Mouse (Mus musculus) testis, postnatal 14 days (tissue): ENCODE measurements around the gene Ushbp1.
"Not testable (repeated sequence)": the region's sequence is repeated elsewhere in the genome, so short reads cannot be mapped to it uniquely, and the experiment has no call there.

Experiments
- DNase-seq: peaks from one replicate; pipeline ENCODE4 v3.0.0; 2021; ENCODE audit warnings: low spot score

Ushbp1 gene

GRCm38 (mm10) chr8:71370711-71371235, 24.8 kb downstream of the Ushbp1 start:
- DNase-seq = no peak

GRCm38 (mm10) chr8:71369040-71369718, 26.4 kb downstream of the Ushbp1 start:
- DNase-seq = no peak

DNA sequence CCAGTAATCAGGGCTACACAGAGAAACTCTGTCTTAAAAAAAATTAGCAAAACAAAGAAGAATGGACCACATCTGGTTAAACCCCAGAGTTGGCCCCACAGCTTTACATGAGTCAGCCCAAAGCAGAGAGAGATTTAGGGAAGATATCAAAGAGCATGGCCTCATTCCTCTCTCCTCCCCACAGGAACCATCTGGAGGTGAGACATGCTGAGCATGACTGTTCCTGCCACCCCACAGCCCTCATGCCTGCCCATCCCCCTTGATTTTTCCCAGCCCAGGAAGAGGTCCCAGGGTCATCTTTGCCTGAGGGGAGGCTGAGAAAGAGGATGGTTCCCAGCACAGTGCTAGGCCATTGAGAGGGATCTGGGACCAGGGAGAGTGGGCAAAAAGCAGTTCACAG, 27.2 kb downstream of the Ushbp1 start:
- no peak for DNase-seq

- DNase-seq = no peak
These were observed 27.9 kb downstream of the Ushbp1 start for GRCm38 (mm10) chr8:71367529-71368176.

DNA sequence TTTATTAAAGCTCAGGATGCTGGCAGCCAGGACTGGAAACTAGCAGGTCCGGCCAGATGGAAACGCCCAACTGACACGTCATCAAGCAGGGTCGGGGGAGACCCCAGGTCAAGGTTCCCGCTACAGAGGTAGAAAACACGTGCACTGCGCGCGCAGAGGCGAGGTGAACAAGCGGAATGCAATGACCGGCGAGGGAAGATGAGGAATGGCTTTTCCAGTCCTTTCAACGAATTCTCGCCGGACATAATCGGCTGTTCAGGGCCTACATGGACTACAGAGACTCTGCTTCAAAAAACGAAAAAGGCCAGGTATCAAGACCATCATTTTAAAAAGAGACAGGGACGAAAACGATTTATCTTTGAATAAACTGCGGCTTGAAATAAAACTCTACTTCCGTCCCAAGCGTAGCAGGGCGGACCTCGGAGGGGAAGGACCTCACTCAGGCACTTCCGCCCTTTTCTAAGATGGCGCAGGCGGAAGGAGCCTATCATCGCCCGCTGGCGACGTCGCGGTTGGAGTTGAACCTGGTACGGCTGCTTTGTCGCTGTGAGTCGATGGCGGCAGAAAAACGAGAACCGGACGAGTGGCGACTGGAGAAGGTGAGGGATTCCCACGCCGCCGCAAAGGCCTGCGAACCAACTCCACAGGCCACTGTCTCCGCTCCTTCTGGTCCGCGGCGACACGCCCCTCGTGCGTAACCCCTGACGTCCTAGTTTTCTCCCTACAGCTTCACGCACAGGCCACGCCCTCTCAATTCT, 28.7 kb downstream of the Ushbp1 start, which contains the start of gene Use1:
TSS of gene Use1 (plus strand) at position 78 of the 758 bp plus-strand sequence.
- DNase-seq = peak; percentile 91

DNA sequence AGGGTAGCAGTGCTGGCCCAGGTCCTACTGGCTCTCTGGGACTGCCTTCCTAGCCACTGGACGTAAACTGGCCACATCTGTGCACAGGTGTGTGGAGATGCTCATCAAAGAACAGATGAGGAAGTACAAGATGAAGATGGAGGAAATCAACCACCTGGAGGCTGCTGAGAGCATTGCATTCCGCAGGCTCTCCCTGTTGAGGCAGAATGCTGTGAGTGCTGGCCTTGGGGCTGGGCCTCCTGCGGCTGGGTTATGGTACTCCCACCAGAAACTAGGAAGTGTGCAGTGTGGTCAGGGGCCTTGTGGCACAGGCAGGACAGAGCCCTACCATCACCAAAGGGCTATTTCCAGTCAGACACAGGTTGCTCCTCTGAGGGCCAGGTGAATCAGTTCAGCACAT, 37.6 kb downstream of the Ushbp1 start:
- no peak for DNase-seq

GRCm38 (mm10) chr8:71351520-71351919, 44.1 kb downstream of the Ushbp1 start:
- DNase-seq = no peak

DNA sequence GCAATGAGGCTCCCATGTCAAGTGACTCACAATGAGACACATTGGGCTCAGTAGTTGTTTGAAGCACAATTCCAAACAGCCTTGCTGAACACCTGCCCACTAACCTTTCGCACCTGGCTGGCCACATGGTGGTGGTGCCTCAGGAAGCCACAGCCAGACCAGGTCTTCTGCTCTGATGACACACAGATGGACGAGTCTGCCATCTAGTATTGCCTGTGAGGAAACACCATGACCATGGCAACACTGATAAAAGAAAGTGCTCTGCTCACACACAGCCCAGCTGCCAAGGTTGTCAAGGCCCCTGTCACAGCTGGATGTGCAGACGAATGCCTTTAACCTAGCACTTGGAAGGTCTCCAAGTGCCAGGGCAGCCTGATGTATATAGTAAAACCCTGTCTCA, 44.5 kb downstream of the Ushbp1 start:
- no peak for DNase-seq

- no peak for DNase-seq
These were observed 49.0 kb downstream of the Ushbp1 start for GRCm38 (mm10) chr8:71346581-71346980.

DNA sequence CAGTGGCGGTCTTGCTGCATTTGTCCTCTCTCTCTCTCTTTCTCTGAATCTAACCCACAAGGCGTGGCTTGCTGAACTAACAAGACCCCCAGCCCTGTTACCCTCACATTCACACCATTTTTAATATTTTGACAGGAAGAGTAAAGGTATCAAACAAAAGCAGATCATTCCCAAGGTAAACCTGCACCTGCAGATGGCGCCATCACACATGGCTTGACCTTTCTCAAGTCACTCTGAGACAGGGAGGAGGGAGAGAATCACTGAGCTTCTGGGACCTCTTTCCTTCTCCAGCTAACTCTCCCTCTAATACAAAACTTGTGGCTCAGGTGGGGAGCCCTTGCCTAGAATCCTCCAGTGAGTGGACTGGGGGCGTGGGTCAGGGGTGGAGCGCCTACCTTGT, 55.0 kb downstream of the Ushbp1 start:
- DNase-seq = no peak

DNA sequence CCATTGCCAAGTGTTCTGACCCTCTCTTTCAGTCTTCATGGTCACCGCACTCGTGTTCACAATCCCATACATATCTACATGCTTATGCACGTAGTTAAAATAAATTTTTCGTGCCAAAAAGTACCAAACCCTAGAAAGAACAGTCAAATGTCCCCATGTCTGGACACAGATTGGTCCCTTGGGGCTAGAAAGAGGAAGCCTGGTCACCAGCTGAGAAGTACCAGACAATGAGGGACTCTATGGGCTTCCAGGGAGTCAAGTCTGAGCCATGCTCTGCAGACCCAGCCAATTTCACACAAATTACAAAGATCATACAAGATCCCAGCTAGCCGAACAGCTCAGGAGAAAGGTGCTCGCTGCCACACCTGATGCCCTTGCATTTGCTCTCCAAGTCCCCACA, 57.8 kb downstream of the Ushbp1 start:
- DNase-seq = not testable (repeated sequence)
